Mouse (Mus musculus): ENCODE measurements around the gene Fam120a. TPM values are rescaled to one million over a fixed set of nuclear protein-coding genes. Genes with fewer than 3 reads are reported as not detected.

Fam120a gene
- polyA plus RNA-seq, 1 experiment from 2014 or later = 17.3 TPM

- Histone ChIP-seq H3K27ac (replicated peaks; ENCODE audit: low read depth, low read length) (peak within 1 kb of the TSS; percentile 88), H3K9me3 (ENCODE audit: control insufficient read depth, low read length) (no peaks in the 10 kb centered on the region), H3K4me1 (ENCODE audit: control insufficient read depth, insufficient read depth, low read length) (peaks cover 25% of the 10 kb centered on the region), H3K4me2 (ENCODE audit: low read length) (peak within 1 kb of the TSS; percentile 93), H3K36me3 (ENCODE audit: control insufficient read depth, insufficient read depth, low read length) (no peaks in the 10 kb centered on the region), H3K27me3 (ENCODE audit: control insufficient read depth, insufficient read depth, low read length) (no peaks in the 10 kb centered on the region), H3K9ac (replicated peaks; ENCODE audit: low read length) (peak within 1 kb of the TSS; percentile 98), H3K4me3 (replicated peaks; ENCODE audit: low read depth, low read length) (peak within 1 kb of the TSS; percentile 90)
- peak; percentile 60 for ATAC-seq (ENCODE audit: low FRiP score, low TSS enrichment)
- DNase-seq = peak; percentile 81
- WGBS = under 1% methylated on average over 98 of the region's 117 CpGs
Measured at GRCm38 (mm10) chr13:48870771-48871731, 96.8 kb downstream of the Fam120a start, which contains the start of gene Phf2. Gene Phf2, minus strand, starts transcription at chr13:48871119.

DNA sequence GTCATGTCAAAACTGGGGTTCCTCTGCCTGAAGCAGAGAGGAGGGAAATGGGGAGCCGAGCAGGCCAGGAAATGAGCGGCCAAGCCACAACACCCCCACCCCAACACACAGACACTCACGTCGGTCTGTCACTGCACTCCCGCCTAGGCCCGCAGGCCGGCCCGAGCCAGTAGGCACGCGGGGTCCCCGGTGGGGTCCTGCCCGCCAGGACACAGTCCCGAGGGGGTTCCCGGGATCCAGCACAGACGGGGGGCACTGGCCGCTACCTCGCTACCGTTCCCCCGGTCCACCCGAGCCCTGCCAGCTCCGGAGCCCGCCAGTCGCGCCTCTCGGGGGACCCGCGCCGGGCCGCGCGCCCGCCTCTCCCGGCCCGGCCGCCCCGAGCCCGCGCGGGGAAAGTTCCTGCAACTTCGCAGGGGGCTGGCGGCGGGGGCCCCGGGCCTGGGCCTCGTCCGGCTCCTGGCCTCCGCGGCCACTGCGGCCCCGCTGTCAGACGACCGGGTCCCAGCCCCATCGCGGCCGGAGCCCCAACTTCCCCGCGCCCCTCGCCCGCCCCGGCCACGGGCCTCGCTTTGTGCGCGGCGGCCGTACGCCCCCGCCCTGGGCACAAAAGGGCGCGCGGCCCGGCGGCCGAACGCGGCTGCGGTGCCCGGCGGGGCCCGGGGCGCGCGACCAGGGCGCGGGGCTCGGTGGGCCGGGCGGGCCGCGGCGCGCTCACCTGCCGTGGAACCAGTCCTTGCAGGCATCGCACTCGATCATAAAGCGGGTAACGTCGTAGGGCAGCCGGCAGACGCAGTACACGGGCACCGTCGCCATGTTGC lies 97.7 kb downstream of the Fam120a start:
- no peaks in the 10 kb centered on the region for H3K9me3 ChIP-seq (ENCODE audit: control insufficient read depth, low read length)
- H3K4me3 ChIP-seq (replicated peaks; ENCODE audit: low read depth, low read length) = peak overlapping the region; percentile 90
- no peaks in the 10 kb centered on the region for H3K36me3 ChIP-seq (ENCODE audit: control insufficient read depth, insufficient read depth, low read length)
- H3K9ac ChIP-seq (replicated peaks; ENCODE audit: low read length) = peak overlapping the region; percentile 98
- H3K27ac ChIP-seq (replicated peaks; ENCODE audit: low read depth, low read length) = peak overlapping the region; percentile 88
- ATAC-seq (ENCODE audit: low FRiP score, low TSS enrichment) (peak; percentile 46), DNase-seq (peak; percentile 68)
- peaks cover 25% of the 10 kb centered on the region for H3K4me1 ChIP-seq (ENCODE audit: control insufficient read depth, insufficient read depth, low read length)
- H3K4me2 ChIP-seq (ENCODE audit: low read length) = peak overlapping the region; percentile 93
- WGBS = under 1% methylated on average over 102 of the region's 102 CpGs
- no peaks in the 10 kb centered on the region for H3K27me3 ChIP-seq (ENCODE audit: control insufficient read depth, insufficient read depth, low read length)

- Histone ChIP-seq H3K4me2 (ENCODE audit: low read length) (peak overlapping the region; percentile 93), H3K27me3 (ENCODE audit: control insufficient read depth, insufficient read depth, low read length) (no peaks in the 10 kb centered on the region), H3K27ac (replicated peaks; ENCODE audit: low read depth, low read length) (peak overlapping the region; percentile 88; the same call in 1 of the 2 replicates), H3K36me3 (ENCODE audit: control insufficient read depth, insufficient read depth, low read length) (no peaks in the 10 kb centered on the region), H3K9ac (replicated peaks; ENCODE audit: low read length) (peak overlapping the region; percentile 98), H3K9me3 (ENCODE audit: control insufficient read depth, low read length) (no peaks in the 10 kb centered on the region), H3K4me1 (ENCODE audit: control insufficient read depth, insufficient read depth, low read length) (peaks cover 25% of the 10 kb centered on the region), H3K4me3 (replicated peaks; ENCODE audit: low read depth, low read length) (peak overlapping the region; percentile 90)
- WGBS = 7% methylated on average over 5 of the region's 5 CpGs
- ATAC-seq (ENCODE audit: low FRiP score, low TSS enrichment) (no peak), DNase-seq (peak; percentile 19)
Measured at GRCm38 (mm10) chr13:48869600-48869949, 98.2 kb downstream of the Fam120a start.

DNA sequence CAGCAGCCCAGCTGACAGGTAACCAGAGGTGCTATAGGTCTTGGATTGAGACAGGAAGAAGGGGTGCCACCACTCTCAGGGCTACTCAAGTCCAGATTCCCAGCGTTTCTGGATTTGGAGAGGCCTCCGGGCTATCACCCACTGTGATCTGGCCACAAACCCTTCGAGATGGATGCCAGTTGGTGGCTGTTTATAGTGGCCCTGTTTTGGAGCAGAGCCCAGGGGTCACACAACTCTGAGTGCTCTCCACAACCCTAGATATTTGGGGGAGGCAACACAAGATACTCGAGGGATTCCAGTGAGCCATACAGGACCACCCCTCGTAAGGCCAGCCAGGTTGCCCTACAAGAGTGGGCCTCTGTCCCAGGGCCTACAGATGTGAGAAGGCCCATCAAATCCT lies 98.7 kb downstream of the Fam120a start:
- H3K27ac ChIP-seq (replicated peaks; ENCODE audit: low read depth, low read length) = no peak overlapping the region
- no peaks in the 10 kb centered on the region for H3K9me3 ChIP-seq (ENCODE audit: control insufficient read depth, low read length)
- H3K36me3 ChIP-seq (ENCODE audit: control insufficient read depth, insufficient read depth, low read length) = no peaks in the 10 kb centered on the region
- DNase-seq (no peak), ATAC-seq (ENCODE audit: low FRiP score, low TSS enrichment) (no peak)
- H3K4me2 ChIP-seq (ENCODE audit: low read length) = peak overlapping the region; percentile 93
- H3K4me1 ChIP-seq (ENCODE audit: control insufficient read depth, insufficient read depth, low read length) = peaks cover 25% of the 10 kb centered on the region
- no peaks in the 10 kb centered on the region for H3K27me3 ChIP-seq (ENCODE audit: control insufficient read depth, insufficient read depth, low read length)
- 18% methylated on average over 5 of the region's 5 CpGs for WGBS
- H3K4me3 ChIP-seq (replicated peaks; ENCODE audit: low read depth, low read length) = peak overlapping the region; percentile 90
- peak overlapping the region; percentile 98 for H3K9ac ChIP-seq (replicated peaks; ENCODE audit: low read length)

DNA sequence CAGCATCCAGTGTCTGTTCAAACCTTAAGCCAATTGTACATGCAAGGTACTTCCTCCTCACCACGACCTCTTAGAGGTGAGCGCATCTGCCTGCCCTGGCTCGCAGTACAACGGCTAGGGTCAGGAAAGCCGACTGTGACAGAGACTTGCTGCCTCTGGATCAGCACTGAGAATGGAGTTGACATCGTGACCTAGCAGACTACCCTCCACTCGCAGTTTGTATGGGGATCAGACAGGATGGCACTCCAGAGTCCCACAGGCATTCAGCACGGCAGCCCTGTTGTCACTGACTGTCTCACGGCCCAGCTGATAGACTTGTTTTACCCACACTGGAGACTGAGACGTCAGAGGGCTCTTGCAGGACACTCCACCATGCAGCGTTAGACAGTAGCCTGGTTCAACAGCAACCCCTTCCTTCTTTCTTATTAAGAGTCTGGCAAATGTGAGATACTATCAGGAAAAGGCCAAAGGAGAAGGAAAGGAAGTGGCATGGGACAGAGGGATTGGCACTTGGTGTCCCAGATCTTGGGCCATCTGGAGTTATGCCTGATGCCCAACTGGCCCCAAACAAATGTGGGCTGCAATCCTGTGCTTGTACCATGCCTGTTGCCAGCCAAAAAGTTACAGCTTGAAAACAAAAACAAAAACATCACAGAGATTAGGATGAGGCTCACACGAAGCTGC lies 103.0 kb downstream of the Fam120a start:
- no peak overlapping the region for H3K9ac ChIP-seq (replicated peaks; ENCODE audit: low read length)
- H3K4me2 ChIP-seq (ENCODE audit: low read length) = no peak overlapping the region
- ATAC-seq (ENCODE audit: low FRiP score, low TSS enrichment) = no peak
- DNase-seq = no peak
- H3K27me3 ChIP-seq (ENCODE audit: control insufficient read depth, insufficient read depth, low read length) = no peaks in the 10 kb centered on the region
- no peaks in the 10 kb centered on the region for H3K9me3 ChIP-seq (ENCODE audit: control insufficient read depth, low read length)
- no peak overlapping the region for H3K27ac ChIP-seq (replicated peaks; ENCODE audit: low read depth, low read length)
- no peaks in the 10 kb centered on the region for H3K36me3 ChIP-seq (ENCODE audit: control insufficient read depth, insufficient read depth, low read length)
- WGBS = 73% methylated on average over 12 of the region's 12 CpGs
- no peak overlapping the region for H3K4me3 ChIP-seq (replicated peaks; ENCODE audit: low read depth, low read length)
- peaks cover 21% of the 10 kb centered on the region for H3K4me1 ChIP-seq (ENCODE audit: control insufficient read depth, insufficient read depth, low read length)

- H3K4me2 ChIP-seq (ENCODE audit: low read length) = no peak overlapping the region
- H3K27me3 ChIP-seq (ENCODE audit: control insufficient read depth, insufficient read depth, low read length) = no peaks in the 10 kb centered on the region
- no peak for DNase-seq
- H3K4me1 ChIP-seq (ENCODE audit: control insufficient read depth, insufficient read depth, low read length) = peaks cover 17% of the 10 kb centered on the region
- H3K9me3 ChIP-seq (ENCODE audit: control insufficient read depth, low read length) = no peaks in the 10 kb centered on the region
- H3K9ac ChIP-seq (replicated peaks; ENCODE audit: low read length) = no peak overlapping the region
- no peak for ATAC-seq (ENCODE audit: low FRiP score, low TSS enrichment)
- no peaks in the 10 kb centered on the region for H3K36me3 ChIP-seq (ENCODE audit: control insufficient read depth, insufficient read depth, low read length)
- no peak overlapping the region for H3K4me3 ChIP-seq (replicated peaks; ENCODE audit: low read depth, low read length)
- 0 out of 2 replicates have a peak overlapping the region, but pooled peaks have one; percentile 5 for H3K27ac ChIP-seq (replicated peaks; ENCODE audit: low read depth, low read length)
- 82% methylated on average over 9 of the region's 9 CpGs for WGBS
Measured at GRCm38 (mm10) chr13:48863556-48863955, 104.3 kb downstream of the Fam120a start.

DNA sequence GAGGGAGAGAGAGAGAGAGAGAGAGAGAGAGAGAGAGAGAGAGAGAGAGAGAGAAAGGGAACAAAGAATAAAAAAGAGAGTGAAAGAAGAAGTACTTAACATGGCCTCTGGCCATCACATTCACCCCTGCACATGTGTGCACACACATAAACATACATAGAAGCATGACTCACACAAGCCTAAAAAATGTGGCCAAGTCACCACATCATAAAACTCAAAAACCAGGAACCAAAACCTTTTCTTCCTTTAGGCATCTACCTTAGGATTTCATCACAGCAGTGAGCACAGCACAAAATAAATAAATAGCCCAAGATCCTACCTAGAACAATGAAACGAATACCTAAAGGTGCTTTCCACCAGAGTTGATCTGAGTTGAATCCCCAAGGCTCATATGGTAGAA lies 105.9 kb downstream of the Fam120a start:
- Histone ChIP-seq H3K27ac (replicated peaks; ENCODE audit: low read depth, low read length) (no peak overlapping the region), H3K4me3 (replicated peaks; ENCODE audit: low read depth, low read length) (no peak overlapping the region), H3K9ac (replicated peaks; ENCODE audit: low read length) (no peak overlapping the region), H3K4me1 (ENCODE audit: control insufficient read depth, insufficient read depth, low read length) (peaks cover 28% of the 10 kb centered on the region), H3K27me3 (ENCODE audit: control insufficient read depth, insufficient read depth, low read length) (no peaks in the 10 kb centered on the region), H3K36me3 (ENCODE audit: control insufficient read depth, insufficient read depth, low read length) (no peaks in the 10 kb centered on the region), H3K9me3 (ENCODE audit: control insufficient read depth, low read length) (no peaks in the 10 kb centered on the region), H3K4me2 (ENCODE audit: low read length) (no peak overlapping the region)
- WGBS = 91% methylated on average over 1 of the region's 1 CpGs
- no peak for DNase-seq
- no peak for ATAC-seq (ENCODE audit: low FRiP score, low TSS enrichment)

- 62% methylated on average over 4 of the region's 4 CpGs for WGBS
- H3K27me3 ChIP-seq (ENCODE audit: control insufficient read depth, insufficient read depth, low read length) = no peaks in the 10 kb centered on the region
- no peak overlapping the region for H3K4me3 ChIP-seq (replicated peaks; ENCODE audit: low read depth, low read length)
- H3K4me2 ChIP-seq (ENCODE audit: low read length) = no peak overlapping the region
- no peaks in the 10 kb centered on the region for H3K9me3 ChIP-seq (ENCODE audit: control insufficient read depth, low read length)
- peaks cover 46% of the 10 kb centered on the region for H3K4me1 ChIP-seq (ENCODE audit: control insufficient read depth, insufficient read depth, low read length)
- DNase-seq (no peak), ATAC-seq (ENCODE audit: low FRiP score, low TSS enrichment) (no peak)
- H3K36me3 ChIP-seq (ENCODE audit: control insufficient read depth, insufficient read depth, low read length) = no peaks in the 10 kb centered on the region
- no peak overlapping the region; the same call in 1 of the 2 replicates for H3K9ac ChIP-seq (replicated peaks; ENCODE audit: low read length)
- H3K27ac ChIP-seq (replicated peaks; ENCODE audit: low read depth, low read length) = no peak overlapping the region
Measured at GRCm38 (mm10) chr13:48858779-48859178, 109.0 kb downstream of the Fam120a start.
